Mouse (Mus musculus) kidney, embryonic 14.5 days (tissue): ENCODE measurements around the gene Prdm2. TPM values are rescaled to one million over a fixed set of nuclear protein-coding genes. Genes with fewer than 3 reads are reported as not detected.

ENCODE experiments used
- microRNA-seq: library from miRNA; unstranded; fragments of <30 nt; microRNA quantifications from one replicate; pipeline ENCODE4, GENCODE M21; 2016
- polyA plus RNA-seq: library from polyadenylated mRNA; unstranded; fragments of >200 nt; fragmentation: Nextera tagmentation; extraction: Ambion mirVana; gene quantifications from 2 replicates; pipeline ENCODE4 v1.2.1, GENCODE M21; 2014

Prdm2 gene
- polyA plus RNA-seq, 1 experiment from 2014 or later = 15.8 TPM

Small RNA genes within 50 kb of the gene (microRNA-seq; reads per million reads assigned to microRNA genes)
- gene Mir7021 = 3.2 reads per million, percentile 12 among the genes with 10 or more reads in this experiment

Other genes starting within 250 kb of the Prdm2 start
- gene Pdpn, start 86.6 kb upstream of the Prdm2 start, polyA plus RNA-seq = 47.4 and 48.7 TPM in 2 replicates
- gene Lrrc38, start 136.8 kb upstream of the Prdm2 start, polyA plus RNA-seq = not detected in 2 replicates
- not detected in 2 replicates for gene Pramel1, start 181.4 kb upstream of the Prdm2 start, polyA plus RNA-seq
- gene Pramef8, start 199.4 kb upstream of the Prdm2 start, polyA plus RNA-seq = 7.5 and 17.7 TPM in 2 replicates
- not detected in 2 replicates for gene Oog4, start 237.3 kb upstream of the Prdm2 start, polyA plus RNA-seq